Mouse (Mus musculus) intestine, postnatal 0 days (tissue): ENCODE data around the gene Klhl36. TPM values are rescaled to one million over a fixed set of nuclear protein-coding genes. Genes with fewer than 3 reads are reported as not detected.

Experiments
- ATAC-seq: fragments of 200-750 bp; cut with Nextera tagmentation; 2 replicates; pipeline ENCODE4 v1.8.0; 2017; ENCODE audit warnings: mild to moderate bottlenecking, moderate TSS enrichment, moderate library complexity
- H3K27ac ChIP-seq: fragments of 300-500 bp; sonication (generic); 2 replicates; pipeline ENCODE4 v1.5.1; 2014; ENCODE audit warnings: mild to moderate bottlenecking, low read depth, low read length, moderate library complexity
- H3K27me3 ChIP-seq: fragments of 300-500 bp; sonication (generic); replicated peaks from 2 replicates; pipeline ENCODE4 v1.6.1; 2014; ENCODE audit warnings: low read length, mixed read lengths; ENCODE audit not compliant: control insufficient read depth, insufficient read depth
- H3K36me3 ChIP-seq: fragments of 300-500 bp; sonication (generic); 2 replicates; pipeline ENCODE4 v1.6.1; 2014; ENCODE audit warnings: mild to moderate bottlenecking, moderate library complexity; ENCODE audit not compliant: control insufficient read depth, insufficient read depth
- H3K4me1 ChIP-seq: fragments of 300-500 bp; sonication (generic); replicated peaks from 2 replicates; pipeline ENCODE4 v1.6.1; 2014; ENCODE audit warnings: antibody characterized with exemption, low read length, mixed read lengths; ENCODE audit not compliant: control insufficient read depth, insufficient read depth
- H3K4me2 ChIP-seq: fragments of 300-500 bp; sonication (generic); replicated peaks from 2 replicates; pipeline ENCODE4 v1.6.1; 2014; ENCODE audit warnings: low read depth, mild to moderate bottlenecking, moderate library complexity
- H3K4me3 ChIP-seq: fragments of 300-500 bp; sonication (generic); 2 replicates; pipeline ENCODE4 v1.5.1; 2014; ENCODE audit warnings: low read depth, low read length
- H3K9ac ChIP-seq: fragments of 300-500 bp; sonication (generic); 2 replicates; pipeline ENCODE4 v1.6.1; 2014; ENCODE audit warnings: mild to moderate bottlenecking, low read depth, low read length
- H3K9me3 ChIP-seq: fragments of 300-500 bp; sonication (generic); 2 replicates; pipeline ENCODE4 v1.6.1; 2016; ENCODE audit warnings: mixed run types; ENCODE audit not compliant: control insufficient read depth
- CTCF ChIP-seq: sonication (generic); IDR thresholded peaks from 2 replicates; pipeline ENCODE4 v1.5.1; 2016; ENCODE audit warnings: low read depth, mild to moderate bottlenecking, control low read depth, antibody characterized with exemption, moderate library complexity
- WGBS: fragments of 180-500 bp; shearing (Covaris S2); extraction: QIAGEN DNeasy Blood & Tissue Kit; methylation state at CpG from one replicate; pipeline ENCODE4 v1.1.7; 2014; 5-methylcytosine and 5-hydroxymethylcytosine counted together
- polyA plus RNA-seq: library from polyadenylated mRNA; unstranded; fragments of >200 nt; fragmentation: Nextera tagmentation; extraction: Ambion mirVana; gene quantifications from 2 replicates; pipeline ENCODE4 v1.2.1, GENCODE M21; 2015

Gene Klhl36
- polyA plus RNA-seq, 1 experiment from 2014 or later, result 7.4 TPM

- Histone ChIP-seq H3K4me1 (peaks cover 46% of the 10 kb centered on the region), H3K27ac (peak overlapping the region; percentile 85), H3K36me3 (peaks cover 13% of the 10 kb centered on the region; the same call in 1 of the 2 replicates), H3K9me3 (no peaks in the 10 kb centered on the region), H3K4me3 (peak overlapping the region; percentile 12; the same call in 1 of the 2 replicates), H3K4me2 (peak overlapping the region; percentile 50), H3K9ac (peak overlapping the region; percentile 45; the same call in 1 of the 2 replicates), H3K27me3 (no peaks in the 10 kb centered on the region)
- no peak for TF ChIP-seq CTCF
- 27% methylated on average over 7 of the region's 7 CpGs for WGBS
- ATAC-seq, result no peak; the same call in 1 of the 2 replicates
Observed at GRCm38 (mm10) chr8:119832101-119832617, 29.9 kb upstream of the Klhl36 start.

DNA sequence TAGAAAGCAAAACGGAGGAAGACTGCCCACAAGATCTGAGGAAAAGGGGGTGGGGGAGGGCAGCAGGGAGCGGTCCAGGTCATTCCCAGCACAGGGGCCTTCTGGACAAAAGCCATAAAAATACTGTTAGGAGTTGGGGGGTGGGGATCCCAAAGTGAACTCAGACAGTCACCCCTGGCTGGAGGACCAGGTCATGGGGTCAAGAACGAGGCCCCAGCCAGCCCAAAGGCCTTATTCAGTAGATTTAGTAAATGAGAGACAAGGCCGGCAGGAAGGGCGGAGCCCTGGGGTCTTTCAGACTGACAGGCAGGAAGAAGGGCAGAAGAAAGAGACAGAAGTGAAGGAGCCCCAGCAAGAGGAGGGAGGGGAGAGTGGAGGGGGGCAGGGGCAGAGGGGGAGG is 29.1 kb upstream of the Klhl36 start:
- H3K9me3 ChIP-seq, result no peaks in the 10 kb centered on the region
- H3K27ac ChIP-seq, result peak overlapping the region; percentile 85
- H3K4me2 ChIP-seq, result peak overlapping the region; percentile 35
- no peak overlapping the region for H3K4me3 ChIP-seq
- WGBS, result 33% methylated on average over 5 of the region's 5 CpGs
- H3K9ac ChIP-seq, result no peak overlapping the region; the same call in 1 of the 2 replicates
- no peaks in the 10 kb centered on the region for H3K27me3 ChIP-seq
- peaks cover 13% of the 10 kb centered on the region; the same call in 1 of the 2 replicates for H3K36me3 ChIP-seq
- peaks cover 48% of the 10 kb centered on the region for H3K4me1 ChIP-seq
- TF ChIP-seq CTCF, result no peak
- ATAC-seq, result no peak

GRCm38 (mm10) chr8:119834676-119835075 is 27.4 kb upstream of the Klhl36 start:
- 49% methylated on average over 6 of the region's 6 CpGs for WGBS
- TF ChIP-seq CTCF, result no peak
- no peak overlapping the region for H3K4me3 ChIP-seq
- 0 out of 2 replicates have a peak, but pooled peaks cover 9% of the 10 kb centered on the region for H3K36me3 ChIP-seq
- H3K4me1 ChIP-seq, result peaks cover 48% of the 10 kb centered on the region
- no peaks in the 10 kb centered on the region for H3K27me3 ChIP-seq
- H3K27ac ChIP-seq, result peak overlapping the region; percentile 68
- peak; percentile 62 for ATAC-seq
- 0 out of 2 replicates have a peak overlapping the region, but pooled peaks have one; percentile 21 for H3K4me2 ChIP-seq
- H3K9ac ChIP-seq, result no peak overlapping the region
- no peaks in the 10 kb centered on the region for H3K9me3 ChIP-seq

DNA sequence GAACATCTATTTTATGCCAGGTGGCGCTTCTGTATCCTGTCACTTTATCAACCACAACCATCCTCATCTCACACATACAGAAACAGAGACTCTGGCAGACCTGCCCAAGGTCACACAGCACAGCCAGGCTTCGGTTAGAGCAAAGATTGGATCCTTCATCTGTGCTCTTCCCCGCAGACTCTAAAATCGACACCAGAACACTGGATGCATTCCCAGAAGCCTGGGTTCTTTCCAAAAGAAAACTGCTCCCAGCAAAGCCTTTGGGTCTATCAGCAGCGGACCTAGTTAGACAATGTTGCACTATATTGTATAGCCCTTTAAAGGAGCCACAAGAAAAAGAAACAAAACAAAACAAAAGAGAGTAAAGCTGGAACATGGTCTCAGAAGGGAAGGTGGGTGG is 26.8 kb upstream of the Klhl36 start:
- Histone ChIP-seq H3K4me2 (no peak overlapping the region), H3K4me1 (peaks cover 42% of the 10 kb centered on the region), H3K27ac (peak overlapping the region; percentile 68), H3K4me3 (no peak overlapping the region), H3K9me3 (no peaks in the 10 kb centered on the region), H3K27me3 (no peaks in the 10 kb centered on the region), H3K9ac (no peak overlapping the region), H3K36me3 (0 out of 2 replicates have a peak, but pooled peaks cover 9% of the 10 kb centered on the region)
- no peak for TF ChIP-seq CTCF
- no peak for ATAC-seq
- WGBS, result 78% methylated on average over 5 of the region's 5 CpGs

DNA sequence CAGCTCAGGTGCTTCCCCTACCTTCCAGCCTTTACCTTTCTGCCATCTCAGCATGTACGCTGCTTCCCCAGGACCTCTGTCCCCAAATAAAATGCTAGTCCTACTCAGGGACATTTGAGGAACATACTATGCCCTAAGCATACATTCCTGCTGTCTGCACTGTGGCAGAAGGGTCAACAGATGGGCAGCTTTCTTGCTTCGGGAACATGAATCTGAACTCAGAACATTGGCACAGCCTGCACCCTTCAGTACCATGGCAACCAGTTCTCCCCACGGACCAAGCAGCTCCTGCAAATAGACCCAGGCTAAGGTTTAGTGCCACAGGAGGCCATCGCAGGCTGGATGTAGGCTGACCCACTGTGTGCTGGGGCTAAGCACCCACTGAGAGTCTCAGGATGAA is 25.2 kb upstream of the Klhl36 start:
- Histone ChIP-seq H3K27ac (no peak overlapping the region), H3K9ac (no peak overlapping the region), H3K4me1 (peaks cover 29% of the 10 kb centered on the region), H3K4me2 (no peak overlapping the region), H3K27me3 (no peaks in the 10 kb centered on the region), H3K36me3 (0 out of 2 replicates have a peak, but pooled peaks cover 9% of the 10 kb centered on the region), H3K9me3 (no peaks in the 10 kb centered on the region), H3K4me3 (no peak overlapping the region)
- ATAC-seq, result no peak
- WGBS, result 75% methylated on average over 4 of the region's 4 CpGs
- no peak for TF ChIP-seq CTCF

DNA sequence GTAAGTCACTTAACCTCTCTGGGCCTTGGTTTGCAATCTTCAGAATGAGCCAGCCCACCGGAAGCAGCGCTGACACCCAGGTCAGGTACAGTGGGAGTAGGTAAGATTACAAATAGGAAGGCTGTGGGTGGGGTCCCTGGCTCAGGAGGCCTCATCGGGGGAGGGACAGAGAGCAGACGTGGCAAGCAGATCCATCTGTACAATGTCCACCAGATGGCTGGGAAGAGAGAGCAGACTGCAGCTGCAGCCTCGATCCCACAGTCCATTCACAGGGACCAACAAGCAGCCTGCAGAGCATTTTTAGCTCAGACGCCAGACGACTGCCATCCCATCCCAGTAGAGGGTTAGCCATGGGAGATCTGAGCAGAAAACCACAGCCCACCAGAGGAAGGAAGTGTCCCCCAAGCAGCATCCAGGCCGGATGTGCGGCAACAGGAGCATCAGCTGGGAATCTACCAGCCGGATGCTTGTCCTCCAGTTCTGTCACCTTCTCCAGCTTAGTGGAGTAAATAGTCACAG is 24.5 kb upstream of the Klhl36 start:
- TF ChIP-seq CTCF, result peak; percentile 50
- Histone ChIP-seq H3K4me1 (peaks cover 21% of the 10 kb centered on the region), H3K9ac (peak overlapping the region; percentile 34), H3K4me3 (peak overlapping the region; percentile 80), H3K4me2 (peak overlapping the region; percentile 84), H3K9me3 (no peaks in the 10 kb centered on the region), H3K27ac (peak overlapping the region; percentile 90), H3K27me3 (no peaks in the 10 kb centered on the region), H3K36me3 (0 out of 2 replicates have a peak, but pooled peaks cover 9% of the 10 kb centered on the region)
- ATAC-seq, result no peak
- WGBS, result 16% methylated on average over 10 of the region's 10 CpGs
